Mouse (Mus musculus): ENCODE data around the gene Uqcr10. TPM values are rescaled to one million over a fixed set of nuclear protein-coding genes. Genes with fewer than 3 reads are reported as not detected.

Uqcr10 gene
- polyA plus RNA-seq, 1 experiment, result 641 TPM

DNA sequence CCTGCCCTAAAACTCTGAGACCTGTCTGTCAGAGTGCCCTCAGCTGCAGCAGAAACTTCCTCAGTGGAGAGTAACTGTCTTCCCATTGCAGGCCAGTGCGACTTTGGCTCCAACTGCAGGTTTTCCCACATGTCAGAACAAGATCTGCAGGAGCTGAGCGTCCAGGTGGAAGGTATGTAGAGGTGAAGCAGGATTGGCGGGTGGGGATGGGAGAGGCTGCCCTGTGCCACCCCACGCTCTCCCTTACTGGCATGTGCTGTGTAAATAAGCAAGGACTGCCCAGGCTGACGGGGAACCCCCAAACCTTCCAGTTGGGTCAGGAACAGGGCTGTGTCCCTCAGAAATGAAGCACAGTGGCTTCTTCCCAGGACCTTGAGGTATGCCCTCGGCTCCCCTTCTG is 26.0 kb upstream of the Uqcr10 start:
- TF ChIP-seq POLR2A (IDR thresholded peaks at IDR 0.05; ENCODE audit: low read depth, low read length) (no peak), CTCF (IDR thresholded peaks at IDR 0.05; ENCODE audit: extremely low read depth, insufficient read length, insufficient replicate concordance, low read depth, low read length) (no peak)
- 39% methylated on average over 6 of the region's 6 CpGs for WGBS
- no peaks in the 10 kb centered on the region for H3K27me3 ChIP-seq (ENCODE audit: control insufficient read depth, insufficient read depth, low read length)
- H3K4me1 ChIP-seq (ENCODE audit: control insufficient read depth, insufficient read depth, insufficient read length, low read length), result peaks cover 3% of the 10 kb centered on the region
- no peak overlapping the region for H3K27ac ChIP-seq (ENCODE audit: insufficient read depth, low read depth, low read length)
- no peak overlapping the region for H3K4me3 ChIP-seq (ENCODE audit: low read depth, low read length)
- peaks cover 16% of the 10 kb centered on the region for H3K36me3 ChIP-seq (ENCODE audit: control insufficient read depth, insufficient read depth, low read length)

DNA sequence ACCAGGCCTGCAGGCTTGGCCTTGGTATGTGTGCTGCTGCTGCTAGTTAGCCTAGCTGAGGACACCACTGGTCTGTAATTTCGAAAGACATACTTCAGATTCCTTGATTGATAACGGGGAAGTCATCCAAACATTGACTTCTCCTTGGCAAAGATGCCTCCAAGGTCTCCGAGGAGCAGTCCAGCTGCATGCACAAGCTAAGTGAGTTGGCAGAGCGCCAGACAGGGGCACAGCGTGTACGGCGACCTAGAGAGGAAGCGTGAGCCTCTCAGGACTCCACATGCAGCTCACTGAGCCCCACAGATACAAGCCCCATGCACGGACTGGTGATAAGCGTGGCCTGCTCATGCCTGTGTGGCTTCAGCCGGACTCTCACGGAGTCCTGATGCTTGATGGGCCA is 25.5 kb upstream of the Uqcr10 start:
- 22% methylated on average over 12 of the region's 12 CpGs for WGBS
- H3K4me3 ChIP-seq (ENCODE audit: low read depth, low read length), result no peak overlapping the region
- no peaks in the 10 kb centered on the region for H3K27me3 ChIP-seq (ENCODE audit: control insufficient read depth, insufficient read depth, low read length)
- peaks cover 3% of the 10 kb centered on the region for H3K4me1 ChIP-seq (ENCODE audit: control insufficient read depth, insufficient read depth, insufficient read length, low read length)
- peaks cover 16% of the 10 kb centered on the region for H3K36me3 ChIP-seq (ENCODE audit: control insufficient read depth, insufficient read depth, low read length)
- TF ChIP-seq CTCF (IDR thresholded peaks at IDR 0.05; ENCODE audit: extremely low read depth, insufficient read length, insufficient replicate concordance, low read depth, low read length) (no peak), POLR2A (IDR thresholded peaks at IDR 0.05; ENCODE audit: low read depth, low read length) (no peak)
- no peak overlapping the region for H3K27ac ChIP-seq (ENCODE audit: insufficient read depth, low read depth, low read length)

DNA sequence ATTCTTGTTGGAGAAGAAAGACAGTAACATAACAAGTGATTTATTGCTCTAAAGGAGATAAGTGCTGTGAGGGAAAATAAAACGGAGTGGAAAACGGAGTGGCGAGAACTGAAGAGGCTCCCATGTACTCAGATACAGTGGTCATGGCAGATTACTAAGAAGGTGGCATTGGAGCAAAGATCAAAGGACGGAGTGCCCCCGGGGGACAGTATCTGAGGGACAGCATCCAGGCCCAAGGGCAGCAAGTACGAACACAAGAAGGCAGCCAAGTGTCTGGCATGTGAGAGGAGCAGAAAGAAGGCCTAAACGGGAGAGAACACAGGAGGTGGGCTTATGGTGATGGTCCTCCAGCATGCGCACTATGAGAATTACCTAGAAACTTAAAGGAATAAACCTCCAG is 17.6 kb upstream of the Uqcr10 start:
- TF ChIP-seq POLR2A (IDR thresholded peaks at IDR 0.05; ENCODE audit: low read depth, low read length) (no peak), CTCF (IDR thresholded peaks at IDR 0.05; ENCODE audit: extremely low read depth, insufficient read length, insufficient replicate concordance, low read depth, low read length) (no peak)
- 81% methylated on average over 8 of the region's 8 CpGs for WGBS
- Histone ChIP-seq H3K36me3 (ENCODE audit: control insufficient read depth, insufficient read depth, low read length) (peaks cover 15% of the 10 kb centered on the region), H3K27me3 (ENCODE audit: control insufficient read depth, insufficient read depth, low read length) (no peaks in the 10 kb centered on the region), H3K27ac (ENCODE audit: insufficient read depth, low read depth, low read length) (no peak overlapping the region), H3K4me3 (ENCODE audit: low read depth, low read length) (no peak overlapping the region), H3K4me1 (ENCODE audit: control insufficient read depth, insufficient read depth, insufficient read length, low read length) (no peaks in the 10 kb centered on the region)

DNA sequence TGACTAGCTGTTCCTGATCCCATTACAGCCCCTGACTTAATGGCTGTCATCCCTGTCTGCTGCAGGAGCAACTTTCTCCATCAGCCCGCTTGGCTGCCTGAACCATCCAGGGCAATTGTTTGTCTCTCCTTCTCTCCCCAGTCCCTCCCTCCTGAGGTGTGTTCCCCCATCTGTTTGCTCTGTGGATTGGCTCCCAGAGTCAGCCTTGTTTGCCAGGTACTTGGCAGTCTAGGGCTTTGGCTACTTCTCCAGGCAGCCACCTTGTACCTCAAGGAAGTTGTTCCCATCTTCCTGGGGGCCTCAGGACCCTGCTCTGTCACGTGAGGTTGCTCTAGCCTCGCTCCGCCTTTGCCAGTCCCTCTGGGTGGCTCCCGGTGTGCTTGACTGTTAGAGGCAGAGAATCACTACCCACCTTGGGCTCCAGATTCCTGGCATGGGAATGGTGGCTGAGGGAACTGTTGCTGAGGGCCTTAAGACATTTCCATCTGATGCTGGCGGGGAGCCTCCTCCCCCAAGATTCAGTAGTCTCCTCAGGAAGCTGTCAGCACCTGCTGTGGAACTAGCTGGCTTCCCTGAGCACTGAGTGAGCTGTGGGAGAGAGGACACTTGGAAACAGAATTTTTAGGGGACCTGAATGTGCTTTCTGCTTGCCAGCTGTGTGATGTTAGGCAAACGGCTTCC is 16.9 kb upstream of the Uqcr10 start:
- 56% methylated on average over 7 of the region's 7 CpGs for WGBS
- no peak for TF ChIP-seq POLR2A (IDR thresholded peaks at IDR 0.05; ENCODE audit: low read depth, low read length)
- TF ChIP-seq CTCF (IDR thresholded peaks at IDR 0.05; ENCODE audit: extremely low read depth, insufficient read length, insufficient replicate concordance, low read depth, low read length), result no peak
- peaks cover 15% of the 10 kb centered on the region for H3K36me3 ChIP-seq (ENCODE audit: control insufficient read depth, insufficient read depth, low read length)
- H3K27me3 ChIP-seq (ENCODE audit: control insufficient read depth, insufficient read depth, low read length), result no peaks in the 10 kb centered on the region
- H3K27ac ChIP-seq (ENCODE audit: insufficient read depth, low read depth, low read length), result no peak overlapping the region
- H3K4me1 ChIP-seq (ENCODE audit: control insufficient read depth, insufficient read depth, insufficient read length, low read length), result no peaks in the 10 kb centered on the region
- no peak overlapping the region for H3K4me3 ChIP-seq (ENCODE audit: low read depth, low read length)

DNA sequence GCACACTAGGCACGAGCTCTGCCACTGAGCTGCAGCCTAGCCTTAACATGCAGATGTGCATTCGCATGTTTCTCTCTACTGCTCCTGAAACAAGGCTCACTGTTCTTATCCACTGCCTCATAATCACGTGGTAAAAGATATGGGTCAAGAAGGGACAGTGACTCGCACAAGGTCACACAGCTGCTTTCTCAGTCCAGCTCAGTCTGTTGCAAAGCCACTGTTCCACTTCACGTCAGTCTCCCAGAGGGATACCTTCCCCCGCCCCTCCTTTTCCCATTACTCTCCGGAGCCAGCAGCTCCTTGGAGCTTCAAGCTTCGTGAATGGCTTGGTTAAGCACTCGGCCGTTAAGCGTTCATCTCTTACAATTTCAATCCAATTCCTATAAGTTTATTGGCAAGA is 16.3 kb upstream of the Uqcr10 start:
- Histone ChIP-seq H3K27me3 (ENCODE audit: control insufficient read depth, insufficient read depth, low read length) (no peaks in the 10 kb centered on the region), H3K4me3 (ENCODE audit: low read depth, low read length) (no peak overlapping the region), H3K4me1 (ENCODE audit: control insufficient read depth, insufficient read depth, insufficient read length, low read length) (no peaks in the 10 kb centered on the region), H3K27ac (ENCODE audit: insufficient read depth, low read depth, low read length) (no peak overlapping the region), H3K36me3 (ENCODE audit: control insufficient read depth, insufficient read depth, low read length) (peaks cover 10% of the 10 kb centered on the region)
- 77% methylated on average over 11 of the region's 11 CpGs for WGBS
- no peak for TF ChIP-seq CTCF (IDR thresholded peaks at IDR 0.05; ENCODE audit: extremely low read depth, insufficient read length, insufficient replicate concordance, low read depth, low read length)
- no peak for TF ChIP-seq POLR2A (IDR thresholded peaks at IDR 0.05; ENCODE audit: low read depth, low read length)

DNA sequence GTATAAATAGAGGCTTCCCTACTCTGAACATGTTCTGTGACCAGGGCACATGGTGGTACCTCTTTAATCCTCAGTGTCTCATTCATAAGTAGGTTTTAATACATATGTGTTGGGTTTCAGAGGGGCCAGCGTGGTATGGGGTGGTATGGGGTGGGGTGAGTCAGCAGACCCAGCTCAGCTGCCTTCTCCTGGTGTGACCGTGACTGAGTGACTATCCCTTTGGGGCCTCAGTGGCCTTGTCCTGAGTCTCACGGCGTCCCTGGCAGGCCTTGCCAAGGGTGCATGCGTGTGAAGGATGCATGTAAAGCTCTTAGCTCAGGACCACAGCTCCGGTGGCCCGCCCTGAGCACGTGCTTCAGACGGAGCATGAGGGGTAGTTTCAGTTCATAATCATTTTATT is 15.8 kb upstream of the Uqcr10 start:
- H3K27ac ChIP-seq (ENCODE audit: insufficient read depth, low read depth, low read length), result no peak overlapping the region
- no peak for TF ChIP-seq CTCF (IDR thresholded peaks at IDR 0.05; ENCODE audit: extremely low read depth, insufficient read length, insufficient replicate concordance, low read depth, low read length)
- 88% methylated on average over 9 of the region's 9 CpGs for WGBS
- H3K36me3 ChIP-seq (ENCODE audit: control insufficient read depth, insufficient read depth, low read length), result peaks cover 10% of the 10 kb centered on the region
- H3K27me3 ChIP-seq (ENCODE audit: control insufficient read depth, insufficient read depth, low read length), result no peaks in the 10 kb centered on the region
- no peaks in the 10 kb centered on the region for H3K4me1 ChIP-seq (ENCODE audit: control insufficient read depth, insufficient read depth, insufficient read length, low read length)
- no peak overlapping the region for H3K4me3 ChIP-seq (ENCODE audit: low read depth, low read length)

DNA sequence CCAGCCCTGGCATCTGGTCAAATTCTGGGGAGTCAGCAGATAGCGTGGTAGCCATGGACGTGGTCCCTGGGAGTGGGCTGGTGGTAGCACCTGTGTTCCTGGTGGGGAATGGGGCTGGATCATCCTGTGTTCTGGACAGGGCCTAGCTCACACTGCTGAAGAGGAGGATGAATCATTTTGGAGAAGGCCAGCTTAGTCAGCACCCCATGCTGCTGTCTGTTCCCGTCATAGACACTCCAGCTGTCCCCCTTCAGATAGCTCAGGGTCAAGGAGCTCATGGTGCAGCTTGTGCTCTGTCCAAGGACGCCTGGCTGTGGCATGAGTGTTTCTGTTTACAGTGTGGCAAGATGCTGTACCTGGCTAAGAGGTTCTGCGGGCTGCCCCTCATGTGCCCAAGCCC is 14.4 kb upstream of the Uqcr10 start:
- no peak overlapping the region for H3K4me3 ChIP-seq (ENCODE audit: low read depth, low read length)
- WGBS, result 77% methylated on average over 5 of the region's 5 CpGs
- no peaks in the 10 kb centered on the region for H3K27me3 ChIP-seq (ENCODE audit: control insufficient read depth, insufficient read depth, low read length)
- TF ChIP-seq POLR2A (IDR thresholded peaks at IDR 0.05; ENCODE audit: low read depth, low read length) (no peak), CTCF (IDR thresholded peaks at IDR 0.05; ENCODE audit: extremely low read depth, insufficient read length, insufficient replicate concordance, low read depth, low read length) (no peak)
- no peak overlapping the region for H3K27ac ChIP-seq (ENCODE audit: insufficient read depth, low read depth, low read length)
- H3K4me1 ChIP-seq (ENCODE audit: control insufficient read depth, insufficient read depth, insufficient read length, low read length), result no peaks in the 10 kb centered on the region
- H3K36me3 ChIP-seq (ENCODE audit: control insufficient read depth, insufficient read depth, low read length), result peaks cover 2% of the 10 kb centered on the region
